Mouse (Mus musculus): ENCODE measurements around the gene Pde4d. TPM values are rescaled to one million over a fixed set of nuclear protein-coding genes. Genes with fewer than 3 reads are reported as not detected.
A peak's percentile ranks its signal among the peaks of the same experiment; 100 is the strongest.

Gene Pde4d
- total RNA-seq, 2 experiments from 2014 or later = 26.1 to 30.2 TPM

GRCm38 (mm10) chr13:108981144-108981543 lies 531.4 kb downstream of the Pde4d start:
- DNase-seq (ENCODE audit: low spot score in 2 of 2) = no peak

DNA sequence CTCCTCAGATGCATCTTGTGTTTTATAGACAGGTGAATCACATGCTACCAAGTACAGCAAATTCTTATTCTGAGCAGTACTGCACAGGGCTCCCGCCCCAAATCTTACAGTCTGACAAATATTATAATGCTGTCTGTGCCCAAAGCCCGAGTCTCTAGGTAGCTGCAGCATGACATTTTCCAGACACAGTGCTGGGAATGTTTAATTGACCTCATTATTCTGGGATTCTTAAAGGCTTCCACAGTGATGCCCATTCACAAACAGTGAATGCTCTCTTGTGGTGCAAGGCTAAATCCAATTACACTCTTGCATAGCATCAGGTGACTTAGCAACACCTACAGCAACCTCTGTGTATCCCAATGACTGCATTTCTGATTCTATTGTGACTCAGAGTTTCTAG lies 549.0 kb downstream of the Pde4d start:
- no peak for DNase-seq (ENCODE audit: low spot score in 2 of 2)

DNA sequence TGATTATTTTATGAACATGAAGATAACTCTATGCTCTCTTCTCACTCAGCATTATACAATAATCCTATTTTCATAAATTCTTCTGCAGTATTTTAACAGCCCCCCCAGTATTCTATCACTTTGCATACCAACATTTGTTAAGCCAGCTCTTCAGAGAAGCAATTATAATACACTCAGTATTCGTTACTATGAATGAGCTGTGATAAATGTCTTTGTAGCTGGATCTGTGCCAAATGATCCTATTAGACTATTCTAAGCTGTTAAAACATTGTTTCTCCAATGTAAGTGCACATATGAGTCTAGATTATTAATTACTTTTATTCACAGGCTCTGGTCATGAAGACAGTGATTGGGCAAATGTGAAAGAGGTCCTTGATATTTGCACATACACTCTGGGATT lies 575.0 kb downstream of the Pde4d start:
- no peak for DNase-seq (ENCODE audit: low spot score in 2 of 2)

DNA sequence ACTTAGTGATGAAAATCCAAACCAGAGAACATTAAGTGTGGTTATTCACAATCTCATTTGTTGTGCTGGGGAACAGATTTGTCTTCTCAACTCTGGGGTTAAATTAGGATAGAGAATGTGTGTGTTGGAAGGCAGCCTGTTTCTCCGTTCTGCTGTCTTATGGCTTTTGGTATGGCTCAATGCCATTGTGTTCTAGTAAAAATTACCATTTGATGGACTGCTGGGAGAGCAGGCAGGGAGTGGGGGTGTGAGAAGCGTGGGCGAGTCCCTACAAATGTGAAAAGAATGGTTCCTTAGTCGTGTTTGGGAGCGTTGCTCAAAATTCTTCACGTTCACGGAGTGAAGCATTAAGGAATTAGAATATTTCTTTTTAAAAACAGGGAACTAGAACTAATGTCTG lies 597.4 kb downstream of the Pde4d start:
- no peak for DNase-seq (ENCODE audit: low spot score in 2 of 2)

DNA sequence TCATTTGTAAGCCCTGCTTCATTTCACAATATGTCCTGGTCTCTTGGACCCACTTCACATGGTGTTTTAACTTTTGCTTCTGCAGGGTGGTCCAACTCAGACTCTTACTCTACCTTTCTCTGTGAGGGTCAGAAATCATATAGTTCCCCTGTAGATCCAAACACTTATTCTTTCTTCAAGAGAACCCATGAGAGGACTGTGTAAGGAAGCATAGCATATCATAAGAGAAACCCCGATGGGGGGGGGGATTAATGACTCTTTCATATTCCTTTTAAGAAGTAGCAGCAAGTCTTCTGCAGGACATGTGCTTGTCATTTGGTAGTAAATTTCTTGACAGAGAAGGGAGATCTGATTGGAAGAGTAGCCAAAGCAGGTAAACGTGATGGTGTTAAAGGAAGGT lies 603.1 kb downstream of the Pde4d start:
- DNase-seq (ENCODE audit: low spot score in 2 of 2) = no peak

GRCm38 (mm10) chr13:109053242-109054018 lies 603.7 kb downstream of the Pde4d start:
- DNase-seq (ENCODE audit: low spot score in 2 of 2) = no peak

- DNase-seq (ENCODE audit: low spot score in 2 of 2) = no peak
These were observed 608.3 kb downstream of the Pde4d start for GRCm38 (mm10) chr13:109058045-109058444.

GRCm38 (mm10) chr13:109066581-109067159 lies 616.9 kb downstream of the Pde4d start:
- DNase-seq (ENCODE audit: low spot score in 2 of 2) = no peak

DNA sequence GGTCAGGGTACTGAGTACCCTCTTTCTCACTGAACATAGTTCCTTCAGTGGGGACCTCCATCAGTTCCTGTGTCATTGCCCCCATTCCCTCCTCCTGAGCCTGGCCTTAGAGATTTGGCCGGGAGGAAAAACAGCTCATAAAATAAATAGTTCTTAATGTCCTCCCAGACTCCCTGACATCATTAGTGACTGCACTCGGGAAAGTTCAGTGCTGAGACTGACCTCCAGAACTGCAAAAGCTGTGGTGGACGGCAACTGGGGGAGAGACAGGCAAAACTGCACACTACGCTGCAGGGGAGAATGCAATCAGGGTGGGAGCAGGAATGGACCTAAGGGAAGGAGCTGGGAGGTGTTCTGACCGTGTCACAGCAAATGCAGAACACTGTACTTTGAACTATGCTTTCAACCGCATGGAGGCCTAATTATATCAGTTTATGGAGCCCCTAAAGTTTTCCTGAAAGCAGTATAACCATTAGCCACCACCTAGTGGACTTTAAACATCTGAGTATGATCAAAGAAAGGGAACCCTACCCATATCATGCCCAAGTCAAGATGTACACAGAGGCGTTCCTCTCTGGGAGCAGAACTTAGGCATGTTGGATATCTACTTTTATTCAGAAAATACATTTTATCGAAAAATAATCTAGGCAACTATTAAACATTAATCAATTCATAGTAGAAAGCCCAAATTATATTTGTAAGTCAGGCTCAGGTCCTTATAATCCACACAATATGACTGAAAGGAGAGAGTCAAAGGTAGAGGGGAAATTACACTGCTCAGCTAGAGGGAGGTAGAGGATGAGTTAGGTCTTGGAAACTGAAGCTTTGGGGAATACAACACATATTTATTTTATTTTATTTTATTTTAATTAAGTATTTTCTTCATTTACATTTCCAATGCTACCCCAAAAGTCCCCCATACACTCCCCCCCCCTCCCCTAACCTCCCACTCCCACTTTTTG lies 618.8 kb downstream of the Pde4d start:
- no peak for DNase-seq (ENCODE audit: low spot score in 2 of 2)

DNA sequence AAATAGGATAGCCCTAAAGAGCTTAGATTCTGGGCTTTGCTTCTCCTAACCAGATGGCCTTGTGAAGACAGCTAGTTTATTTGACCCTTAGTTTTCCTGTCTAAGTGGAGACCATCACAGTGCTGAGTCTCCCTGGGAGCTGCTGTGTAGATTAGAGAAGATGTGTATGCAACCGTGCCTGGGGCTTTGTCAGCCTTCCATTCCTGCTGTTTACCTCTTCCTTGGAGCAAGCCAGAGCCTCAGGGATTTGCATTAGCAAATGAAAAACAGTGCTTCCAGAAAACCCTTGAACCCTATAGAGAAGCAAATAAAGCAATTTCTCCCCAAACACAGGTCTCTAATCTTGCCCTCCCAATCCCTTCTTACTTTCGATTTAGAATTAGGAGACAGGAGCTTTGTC lies 623.6 kb downstream of the Pde4d start:
- no peak for DNase-seq (ENCODE audit: low spot score in 2 of 2)

DNA sequence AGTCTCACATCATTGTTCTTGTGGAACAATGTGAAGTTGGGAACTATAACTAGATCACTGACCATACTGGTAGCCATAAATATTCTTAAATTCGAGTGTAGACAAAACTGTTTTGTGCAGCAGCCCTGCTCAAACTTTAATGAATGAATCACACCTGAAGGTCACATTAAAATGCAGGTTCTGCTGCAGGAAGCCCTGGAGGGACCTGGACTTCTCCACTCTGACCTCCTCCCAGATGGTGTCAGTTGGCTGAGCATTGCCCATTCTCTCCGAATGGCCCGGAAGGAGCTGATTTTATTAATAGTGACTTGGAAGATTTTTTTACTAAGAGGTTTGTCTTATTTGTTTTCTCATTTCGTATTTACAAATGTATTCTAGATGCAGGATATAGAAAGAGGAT lies 624.3 kb downstream of the Pde4d start:
- DNase-seq (ENCODE audit: low spot score in 2 of 2) = no peak

GRCm38 (mm10) chr13:109092654-109093053 lies 642.9 kb downstream of the Pde4d start:
- DNase-seq (ENCODE audit: low spot score in 2 of 2) = no peak

DNA sequence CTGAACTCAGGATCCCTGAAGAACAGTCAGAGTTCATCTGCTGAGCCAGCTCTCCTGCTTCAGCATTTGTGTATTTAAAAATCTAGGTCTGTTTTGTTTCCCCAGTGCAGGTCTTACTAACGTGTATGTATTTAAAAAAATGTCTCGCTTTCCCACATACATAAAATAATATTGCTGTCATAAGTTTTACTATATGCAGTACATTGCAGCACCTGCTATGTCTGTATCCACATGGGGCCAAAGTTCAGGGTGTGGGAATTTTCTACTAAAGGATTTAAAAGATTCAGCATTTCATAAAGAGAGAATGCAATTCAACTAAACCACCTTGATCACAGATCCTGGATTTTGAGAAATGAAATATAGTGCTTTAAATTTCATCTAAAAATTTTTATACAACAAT lies 646.9 kb downstream of the Pde4d start:
- DNase-seq (ENCODE audit: low spot score in 2 of 2) = no peak

DNA sequence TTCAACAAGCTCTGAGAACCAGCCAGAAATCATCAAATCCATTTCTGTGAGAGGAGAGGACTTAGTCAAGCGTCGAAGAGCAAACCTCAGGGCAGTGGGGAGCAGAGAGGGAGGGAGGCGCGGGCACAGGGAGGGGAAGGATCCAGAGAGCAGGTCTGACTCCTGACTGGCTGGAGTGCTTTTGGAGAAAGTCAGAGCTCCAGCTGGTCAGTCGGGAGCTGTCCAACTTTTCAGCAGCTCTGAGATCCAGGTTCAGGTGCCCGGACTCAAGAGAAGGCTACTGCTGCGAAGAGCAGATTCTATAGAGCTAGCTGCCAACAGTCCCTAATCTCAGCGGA lies 666.2 kb downstream of the Pde4d start:
- peak in 1 of 2 experiments; percentile 19 for DNase-seq (ENCODE audit: low spot score in 2 of 2)

GRCm38 (mm10) chr13:109116342-109117201 lies 666.8 kb downstream of the Pde4d start:
- peak in 1 of 2 experiments; percentile 4 for DNase-seq (ENCODE audit: low spot score in 2 of 2)

GRCm38 (mm10) chr13:109117210-109117791 lies 667.6 kb downstream of the Pde4d start:
- DNase-seq (ENCODE audit: low spot score in 2 of 2) = no peak

DNA sequence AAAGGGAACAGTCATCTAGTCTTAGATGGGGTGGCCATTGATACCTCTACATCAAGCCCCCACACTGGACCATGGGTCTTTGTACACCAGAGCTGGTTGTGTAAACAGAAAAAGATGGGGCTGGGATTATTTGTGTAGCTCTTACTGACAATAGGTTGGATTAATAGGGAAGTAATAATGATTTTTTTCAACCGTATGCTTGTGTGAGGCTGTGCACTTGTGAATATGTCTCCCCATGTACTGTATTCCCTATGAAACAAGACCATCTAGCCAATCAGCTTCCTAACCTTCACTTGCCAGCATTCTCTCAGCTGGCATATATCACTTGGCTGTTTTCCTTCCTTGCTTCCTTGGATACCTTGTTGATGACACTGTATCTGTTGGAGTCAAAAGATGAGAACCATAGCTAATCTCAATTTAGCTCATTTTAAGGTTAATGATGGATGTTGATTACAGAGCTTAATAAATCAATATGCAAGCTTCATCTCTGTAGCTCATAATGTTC lies 668.6 kb downstream of the Pde4d start:
- DNase-seq (ENCODE audit: low spot score in 2 of 2) = no peak

DNA sequence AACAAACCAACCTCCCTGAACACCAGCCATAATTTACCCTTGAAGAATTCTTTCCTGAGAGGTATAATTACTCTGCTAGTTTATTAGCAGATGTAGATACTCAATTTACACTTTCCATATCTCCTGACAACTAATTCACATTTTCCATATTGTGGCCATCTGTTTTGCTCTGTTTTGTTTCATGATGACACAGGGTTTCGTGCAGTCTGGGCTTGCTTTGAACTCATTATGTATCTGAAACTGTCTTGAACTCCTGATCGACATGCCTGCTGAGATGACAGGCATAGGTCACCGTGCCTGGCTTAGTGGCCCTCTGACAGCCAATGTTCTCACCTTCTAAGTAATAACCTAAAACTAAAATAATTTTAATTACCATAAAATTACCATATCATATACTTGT lies 672.1 kb downstream of the Pde4d start:
- DNase-seq (ENCODE audit: low spot score in 2 of 2) = no peak

- no peak for DNase-seq (ENCODE audit: low spot score in 2 of 2)
These were observed 686.7 kb downstream of the Pde4d start for GRCm38 (mm10) chr13:109136405-109136804.

DNA sequence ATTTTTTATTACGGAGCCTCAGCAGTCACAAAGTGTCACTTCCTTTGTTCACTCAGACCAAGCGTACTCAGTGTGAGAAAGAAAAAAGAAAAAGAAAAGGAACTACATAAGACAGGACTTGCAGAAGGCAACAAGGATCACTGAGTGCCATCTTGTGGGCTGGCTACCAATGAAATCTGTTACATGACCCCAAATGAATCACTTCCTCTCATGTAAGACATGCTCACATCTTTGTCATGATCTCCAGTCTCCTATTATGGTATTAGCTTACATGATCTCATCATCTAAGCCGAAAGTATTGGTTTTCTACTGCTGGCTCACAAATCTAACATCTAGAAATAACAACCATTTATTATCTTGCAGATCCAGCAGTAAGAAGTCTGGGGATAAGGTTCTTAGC lies 709.0 kb downstream of the Pde4d start:
- DNase-seq (ENCODE audit: low spot score in 2 of 2) = no peak

Measured in adrenal gland, postnatal 4 days (tissue).